Mouse (Mus musculus) retina, postnatal 7 days (tissue): ENCODE results near the gene Hras.

Experiments
- DNase-seq: peaks from one replicate; pipeline ENCODE4 v3.0.0-alpha.2; 2012; ENCODE audit warnings: low read depth, low spot score

Gene Hras

DNA sequence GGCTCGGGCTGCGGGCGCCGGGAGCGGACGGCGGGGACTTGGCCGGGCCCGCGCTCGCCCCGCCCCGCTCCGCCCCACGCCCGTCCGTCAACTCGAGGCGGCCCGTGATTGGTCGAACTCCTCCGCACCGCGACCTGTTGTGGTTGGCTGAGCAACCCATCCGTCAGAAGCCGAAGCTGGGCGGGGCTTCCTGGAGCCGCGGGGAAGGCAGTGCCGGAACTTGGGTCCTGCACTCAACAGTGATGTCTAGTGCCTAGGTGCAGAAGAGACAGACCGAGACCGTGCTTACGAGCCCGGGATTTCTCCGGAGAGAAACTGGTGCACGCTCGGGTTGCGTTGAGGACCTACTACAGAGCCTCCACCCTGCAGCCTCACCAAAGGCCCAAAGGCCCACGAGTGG lies at the start of gene Hras, which contains the start of gene Lrrc56:
Hras (minus strand) TSS at position 58 of the 400 bp plus-strand sequence.
Lrrc56 (plus strand) TSS at position 210 of the 400 bp plus-strand sequence.
- DNase-seq: peak; percentile 94

DNA sequence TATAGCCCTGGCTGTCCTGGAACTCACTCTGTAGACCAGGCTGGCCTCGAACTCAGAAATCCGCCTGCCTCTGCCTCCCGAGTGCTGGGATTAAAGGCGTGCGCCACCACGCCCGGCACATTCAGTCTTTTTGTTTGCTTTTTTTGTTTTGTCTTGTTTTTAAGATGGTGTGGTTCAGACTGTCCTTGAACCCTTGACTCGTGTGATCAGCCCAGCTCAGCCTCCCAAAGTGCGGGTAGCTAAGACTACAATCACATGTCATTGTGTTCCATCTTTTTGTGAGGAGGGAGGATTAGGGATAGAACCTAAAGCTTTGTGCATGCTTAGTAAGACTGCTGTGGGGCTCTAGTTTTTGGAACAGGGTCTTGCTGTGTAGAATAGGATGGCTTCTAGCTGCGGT lies 37.7 kb upstream of the Hras start:
- DNase-seq: no peak

DNA sequence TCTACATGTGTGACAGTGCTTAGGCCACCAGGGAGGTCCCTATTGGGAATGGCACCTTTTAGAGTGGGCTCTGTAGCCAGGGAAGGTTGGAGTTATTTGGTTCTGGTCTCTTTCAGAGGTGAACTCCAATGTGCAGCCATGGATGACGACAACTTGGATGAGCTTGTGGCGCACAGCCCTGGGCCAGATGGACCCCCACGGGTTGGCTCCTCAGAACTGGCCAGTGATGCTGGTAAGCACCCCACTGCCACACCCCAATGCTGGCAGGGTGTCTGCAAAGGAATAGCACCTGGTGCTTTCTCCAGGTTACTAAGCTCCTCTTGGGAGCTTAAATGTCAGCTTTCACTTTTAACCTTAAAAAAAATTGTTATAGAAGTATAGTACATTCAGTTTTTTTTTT lies 37.3 kb upstream of the Hras start:
- no peak for DNase-seq

DNA sequence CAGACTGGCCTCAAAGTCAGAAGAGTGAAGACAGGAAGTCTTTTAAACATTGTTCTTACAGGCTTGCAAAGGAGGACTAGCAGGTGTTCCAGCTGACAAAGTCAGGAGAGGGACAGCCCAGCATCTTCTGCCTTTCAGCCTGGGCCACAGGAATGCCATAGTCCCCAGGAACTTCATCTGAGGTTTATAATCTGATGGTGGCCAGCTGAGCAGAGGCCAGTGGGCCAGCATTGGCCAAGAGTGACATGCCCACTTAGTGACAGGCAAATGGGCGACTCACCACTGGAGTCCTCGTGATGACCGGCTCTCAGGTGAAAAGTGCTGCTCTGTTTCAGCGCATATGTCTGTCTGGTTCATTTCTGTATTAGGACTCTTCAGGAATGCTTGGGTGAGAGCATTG lies 36.8 kb upstream of the Hras start:
- DNase-seq: no peak

DNA sequence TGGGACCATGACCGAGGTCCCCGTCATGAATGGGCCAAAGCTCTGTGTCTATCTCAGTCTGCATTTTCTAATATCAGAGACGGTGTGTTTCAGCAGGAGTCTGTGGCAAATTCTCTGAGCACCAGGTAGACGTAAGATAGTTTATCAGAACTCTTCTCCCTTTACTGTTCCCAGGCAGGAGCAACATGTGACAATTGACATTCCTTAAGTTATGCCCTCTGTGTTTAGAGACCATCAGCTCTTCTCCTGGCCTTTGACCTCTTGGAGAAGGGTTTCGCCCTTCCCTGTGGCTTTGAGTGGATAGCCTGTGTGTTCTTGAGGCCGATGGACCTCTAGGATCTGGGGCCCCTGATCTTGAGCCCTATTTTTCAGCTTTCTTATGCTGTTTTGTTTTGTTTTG lies 35.9 kb upstream of the Hras start:
- DNase-seq: no peak

DNA sequence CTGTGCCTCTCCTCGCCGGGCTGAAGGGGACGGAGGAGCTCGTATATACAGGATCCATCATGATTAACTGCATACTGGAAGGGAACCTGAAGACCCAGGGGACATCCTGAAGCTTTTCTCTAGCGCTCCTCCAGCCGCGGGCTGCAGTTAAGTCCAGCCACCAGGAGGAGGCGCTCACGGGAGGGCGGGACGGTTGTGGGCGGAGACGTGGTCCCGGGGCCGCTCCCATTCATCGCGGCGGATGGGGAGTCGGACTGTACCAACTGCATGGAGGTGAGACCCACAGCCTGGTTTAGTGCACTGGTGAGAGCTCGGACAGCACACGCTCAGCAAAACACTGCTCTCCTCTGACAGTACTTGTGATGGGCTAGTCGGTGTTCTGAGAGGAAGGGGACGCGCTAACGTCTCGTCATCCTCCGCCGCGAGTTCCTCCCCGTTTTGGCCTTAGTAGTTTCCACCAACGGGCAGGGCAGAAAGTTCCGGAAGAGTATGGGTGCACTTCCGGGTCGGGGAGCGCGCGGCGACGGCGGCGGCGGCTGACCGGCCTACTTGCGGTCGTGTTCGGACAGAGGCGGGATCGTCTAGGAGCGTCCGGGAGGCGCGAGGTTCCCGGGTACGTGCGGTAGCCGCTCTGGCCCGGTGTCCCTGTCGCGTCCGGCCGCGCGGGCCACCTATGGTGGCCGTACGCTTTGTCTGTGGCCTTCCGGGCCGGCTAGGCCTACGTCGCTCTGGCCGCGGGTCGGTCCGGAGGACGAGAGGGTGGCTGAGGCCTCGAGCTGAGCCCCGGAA lies 34.7 kb upstream of the Hras start, which contains the start of gene Phrf1:
Phrf1 (plus strand) TSS at position 506 of the 789 bp plus-strand sequence.
- DNase-seq: peak; percentile 89

DNA sequence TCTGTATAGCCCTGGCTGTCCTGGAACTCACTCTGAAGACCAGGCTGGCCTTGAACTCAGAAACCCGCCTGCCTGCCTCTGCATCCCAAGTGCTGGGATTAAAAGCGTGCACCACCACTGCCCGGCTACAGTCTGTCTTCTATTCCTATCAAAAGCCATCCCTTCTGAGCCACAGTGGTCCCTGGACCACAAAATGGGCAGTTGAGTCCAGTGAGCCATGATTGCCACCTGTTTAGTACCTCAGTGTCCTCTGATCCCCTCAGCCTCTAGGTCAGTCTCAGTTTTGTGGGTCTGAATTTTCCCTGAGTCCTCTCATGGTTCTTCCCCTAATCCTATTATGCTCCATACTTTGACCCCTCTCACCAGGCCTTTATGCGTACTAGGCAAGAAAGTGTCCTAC lies 34.0 kb upstream of the Hras start:
- no peak for DNase-seq

DNA sequence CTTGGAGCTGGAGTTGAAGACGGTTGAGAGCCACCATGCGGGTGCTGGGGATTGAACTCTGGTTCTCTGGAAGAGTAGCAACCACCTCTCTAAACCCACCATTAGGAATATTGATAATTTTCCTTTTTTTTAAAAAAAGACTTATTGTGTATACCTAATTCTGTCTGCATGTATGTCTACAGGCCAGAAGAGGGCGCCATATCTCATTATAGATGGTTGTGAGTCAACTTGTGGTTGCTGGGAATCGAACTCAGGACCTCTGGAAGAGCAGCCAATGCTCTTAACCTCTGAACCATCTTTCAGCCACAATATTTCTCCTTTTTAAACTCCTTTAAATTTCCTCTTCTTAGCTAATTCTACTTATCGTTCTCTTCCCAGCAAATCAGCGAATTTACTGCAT lies 32.7 kb upstream of the Hras start:
- DNase-seq: no peak

DNA sequence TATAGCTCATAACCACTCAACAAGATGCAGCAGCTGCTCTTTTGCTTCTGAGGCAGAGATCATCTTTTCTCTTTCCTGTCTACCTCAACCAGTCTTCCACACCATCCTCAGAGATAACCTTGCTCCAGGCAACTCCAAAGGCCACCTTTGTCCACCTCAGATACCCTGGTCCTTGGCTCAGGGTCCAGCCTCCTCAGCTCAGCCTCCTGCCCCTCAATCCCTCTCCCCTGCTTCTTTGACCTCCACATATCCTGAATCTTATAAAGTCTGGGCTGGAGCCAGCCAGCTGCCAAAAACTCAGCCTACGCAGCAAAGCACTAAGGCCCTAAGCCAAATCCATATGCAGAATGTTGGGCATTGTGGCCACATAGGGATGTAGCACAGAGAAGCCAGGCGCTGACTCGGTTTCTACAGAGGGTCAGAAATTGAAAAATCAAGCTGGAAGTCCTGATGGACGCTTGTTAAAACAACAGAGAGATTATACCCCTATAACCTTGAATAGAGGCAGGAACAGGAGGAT lies 29.0 kb upstream of the Hras start:
- no peak for DNase-seq

DNA sequence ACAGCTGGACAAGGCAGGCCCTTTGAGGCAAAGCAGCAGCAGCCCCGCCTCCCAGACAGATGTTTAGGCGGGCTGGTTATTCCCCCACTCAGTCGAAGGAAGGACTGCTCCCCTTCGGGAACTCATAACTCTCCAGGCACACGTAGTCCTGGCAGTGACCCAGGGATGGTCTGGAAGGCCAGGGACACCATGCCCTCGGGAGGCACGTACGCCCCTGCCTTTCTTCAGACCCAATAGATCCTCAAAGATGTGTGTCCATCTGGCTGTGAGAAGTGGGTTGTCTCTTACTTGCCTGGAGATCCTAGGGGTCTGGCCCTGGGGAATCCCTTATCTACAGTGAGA lies 28.3 kb upstream of the Hras start:
- no peak for DNase-seq

DNA sequence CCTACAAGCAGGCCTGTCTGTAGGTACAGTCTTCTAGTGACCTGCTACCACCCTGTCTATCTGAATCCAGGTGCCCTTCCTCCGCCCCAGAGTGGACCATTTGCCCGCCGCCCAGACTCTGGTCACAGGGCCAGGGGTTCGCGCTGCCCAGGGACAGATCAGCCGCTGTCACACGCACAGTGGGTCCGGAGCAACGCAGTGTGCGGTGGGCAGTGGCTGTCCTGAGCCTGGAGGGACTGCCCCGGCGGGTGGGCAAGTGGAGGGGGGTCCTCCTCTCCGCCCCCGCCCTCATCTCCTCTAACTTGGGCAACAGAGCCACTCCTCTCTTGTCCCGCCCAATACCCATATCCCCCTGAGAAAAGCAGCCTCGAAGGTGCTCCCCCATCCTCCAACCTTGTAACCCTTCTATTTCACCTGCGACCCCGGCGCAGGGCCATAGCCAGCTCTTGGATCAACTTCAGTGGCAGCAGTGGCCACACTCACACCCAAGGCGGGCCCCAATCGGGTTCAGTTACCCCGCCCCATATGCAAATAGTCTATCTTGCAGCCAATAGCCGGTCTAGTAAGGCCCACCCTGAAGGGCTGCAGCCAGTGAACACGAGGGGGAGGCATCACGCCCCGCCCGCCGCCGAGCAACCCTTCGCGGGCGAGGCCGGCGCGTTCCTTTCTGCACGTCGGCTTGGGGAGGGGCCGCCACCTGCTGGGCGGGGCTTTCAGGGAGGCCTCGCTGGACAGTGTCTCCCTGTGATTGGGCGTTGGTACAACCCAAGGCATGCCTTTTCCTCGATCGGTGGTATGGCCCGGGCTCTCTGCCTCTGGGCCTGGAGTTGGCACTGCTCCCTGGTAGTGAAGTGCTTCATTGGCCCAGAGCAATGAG lies 27.7 kb upstream of the Hras start:
- DNase-seq: peak; percentile 95

DNA sequence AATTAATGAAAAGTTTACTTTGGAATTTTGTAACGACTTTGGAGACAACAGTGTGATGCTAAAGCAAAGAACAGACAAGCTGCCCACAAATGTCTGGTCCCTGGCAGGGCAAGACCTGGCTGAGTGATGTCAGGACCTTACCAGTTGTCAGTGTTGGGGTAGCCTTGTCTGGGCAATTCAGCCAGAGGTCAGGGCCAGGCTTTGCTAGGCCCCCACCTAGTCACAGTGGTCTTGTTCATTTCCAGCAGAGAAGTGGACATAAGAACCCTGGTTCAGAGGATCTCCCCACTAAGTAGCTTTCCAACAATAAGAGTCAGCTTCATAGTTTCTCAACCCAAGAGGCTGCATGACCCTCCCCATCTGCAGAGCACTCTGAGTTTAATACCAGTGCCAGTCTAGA lies 26.6 kb upstream of the Hras start:
- no peak for DNase-seq

DNA sequence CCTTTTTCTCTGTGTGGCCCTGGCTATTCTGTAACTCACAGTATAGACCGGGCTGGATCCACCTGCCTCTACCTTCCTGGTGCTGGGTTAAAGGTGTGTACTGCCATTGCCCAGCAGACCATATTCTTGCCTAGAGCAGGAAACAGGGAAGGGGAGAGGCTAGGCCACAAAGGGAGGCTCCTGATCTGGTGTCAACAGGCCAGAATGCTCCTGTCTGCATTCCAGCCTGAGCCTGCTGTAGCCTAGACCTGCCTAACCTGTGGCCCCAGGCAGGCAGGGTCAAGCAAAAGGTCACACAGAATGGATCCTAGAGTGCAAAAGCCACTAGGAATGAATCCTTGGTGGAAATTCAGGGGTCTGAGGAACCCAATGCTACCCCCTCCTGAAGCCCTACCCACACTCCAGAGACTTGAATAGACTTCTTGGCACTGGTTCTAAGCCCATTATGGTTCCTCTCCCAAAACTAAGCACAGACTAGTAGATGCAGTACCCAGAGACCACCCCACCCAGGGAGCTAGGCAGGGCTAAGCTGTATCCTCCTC lies 25.8 kb upstream of the Hras start:
- DNase-seq: no peak

DNA sequence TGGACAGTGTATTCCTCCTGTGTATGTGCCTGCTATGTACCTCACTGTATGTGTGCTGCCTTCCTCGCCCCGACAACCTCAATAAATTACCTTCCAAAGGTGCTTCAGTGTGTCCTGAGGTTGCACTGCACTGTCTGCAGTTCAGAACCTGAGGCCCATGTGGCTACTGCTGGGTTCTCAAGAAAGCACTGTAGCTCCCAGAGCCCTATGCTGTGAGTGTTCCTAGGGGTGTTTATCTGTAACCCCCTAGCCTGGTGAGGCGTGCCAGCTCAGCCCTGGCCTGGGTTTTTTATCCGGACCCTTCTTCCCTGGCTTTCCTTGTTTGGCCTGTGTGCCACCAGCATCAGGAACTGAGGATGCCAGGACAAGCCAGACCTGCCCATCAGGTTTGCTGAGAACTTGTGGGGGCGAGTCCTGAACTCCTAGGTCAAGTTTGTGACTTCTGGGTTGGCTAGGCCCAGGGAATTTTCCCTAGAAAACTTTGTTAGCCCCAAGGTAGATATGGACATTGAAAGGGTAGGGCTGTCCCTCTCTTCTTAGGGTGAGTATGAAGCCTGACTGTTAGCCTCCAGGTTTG lies 24.8 kb upstream of the Hras start:
- no peak for DNase-seq

DNA sequence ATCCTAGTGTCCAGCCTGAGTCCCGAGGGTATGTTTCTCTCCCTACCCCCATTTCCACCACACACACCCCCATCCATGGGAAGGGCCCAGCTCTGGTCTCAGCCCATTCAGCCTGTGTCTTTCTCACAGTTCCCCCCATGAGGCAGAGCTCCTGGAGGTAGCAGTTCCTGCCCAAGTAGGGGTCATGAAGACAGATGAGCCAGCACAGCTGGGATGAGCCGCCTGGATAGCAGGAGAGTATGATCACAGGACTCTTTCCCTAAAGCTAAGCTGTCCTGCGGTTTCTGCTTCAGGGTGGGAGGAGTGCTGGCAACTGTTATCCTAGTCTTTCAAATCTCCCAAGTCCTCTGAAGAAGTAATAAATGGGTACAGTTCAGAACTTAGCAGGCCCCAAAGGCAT lies 24.3 kb upstream of the Hras start:
- no peak for DNase-seq

DNA sequence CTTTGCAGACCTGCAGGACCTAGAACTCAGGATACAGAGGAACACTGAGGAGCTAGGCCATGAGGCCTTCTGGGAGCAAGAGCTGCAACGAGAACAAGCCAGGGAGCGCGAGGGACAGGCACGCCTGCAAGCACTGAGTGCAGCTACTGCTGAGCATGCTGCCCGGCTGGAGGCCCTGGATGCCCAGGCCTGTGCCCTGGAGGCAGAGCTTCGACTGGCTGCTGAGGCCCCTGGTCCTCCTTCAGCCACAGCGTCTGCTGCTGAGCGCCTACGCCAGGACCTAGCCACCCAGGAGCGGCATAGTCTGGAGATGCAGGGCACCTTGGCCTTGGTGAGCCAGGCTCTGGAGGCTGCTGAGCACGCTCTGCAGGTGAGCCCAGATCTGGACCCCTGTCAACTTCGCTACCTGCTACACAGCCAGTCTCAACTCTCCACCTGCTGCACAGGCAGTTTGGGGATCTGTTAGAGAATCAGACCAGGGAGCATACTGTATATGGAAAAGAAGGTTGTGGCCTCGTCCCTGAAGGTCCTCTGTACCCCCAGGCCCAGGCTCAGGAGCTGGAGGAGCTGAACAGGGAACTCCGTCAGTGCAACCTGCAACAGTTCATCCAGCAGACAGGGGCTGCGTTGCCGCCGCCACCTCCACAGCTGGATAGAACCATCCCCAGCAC lies 23.7 kb upstream of the Hras start:
- no peak for DNase-seq

DNA sequence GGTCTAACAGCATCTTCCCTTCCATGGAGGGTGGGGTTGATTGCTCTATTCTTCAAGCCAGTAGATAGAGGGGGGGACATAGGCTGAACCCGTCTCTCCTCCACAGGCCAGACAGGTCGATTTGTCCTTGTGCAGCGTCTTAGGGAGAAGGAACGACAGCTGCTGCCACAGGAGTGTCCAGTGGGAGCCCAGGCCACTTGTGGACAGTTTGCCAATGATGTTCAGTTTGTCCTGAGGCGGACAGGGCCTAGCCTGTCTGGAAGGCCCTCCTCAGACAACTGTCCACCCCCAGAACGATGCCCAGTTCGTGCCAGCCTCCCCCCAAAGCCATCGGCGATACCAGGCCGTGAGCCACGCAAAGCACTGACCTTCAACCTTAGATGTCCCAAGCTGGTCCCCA lies 23.1 kb upstream of the Hras start:
- DNase-seq: no peak

DNA sequence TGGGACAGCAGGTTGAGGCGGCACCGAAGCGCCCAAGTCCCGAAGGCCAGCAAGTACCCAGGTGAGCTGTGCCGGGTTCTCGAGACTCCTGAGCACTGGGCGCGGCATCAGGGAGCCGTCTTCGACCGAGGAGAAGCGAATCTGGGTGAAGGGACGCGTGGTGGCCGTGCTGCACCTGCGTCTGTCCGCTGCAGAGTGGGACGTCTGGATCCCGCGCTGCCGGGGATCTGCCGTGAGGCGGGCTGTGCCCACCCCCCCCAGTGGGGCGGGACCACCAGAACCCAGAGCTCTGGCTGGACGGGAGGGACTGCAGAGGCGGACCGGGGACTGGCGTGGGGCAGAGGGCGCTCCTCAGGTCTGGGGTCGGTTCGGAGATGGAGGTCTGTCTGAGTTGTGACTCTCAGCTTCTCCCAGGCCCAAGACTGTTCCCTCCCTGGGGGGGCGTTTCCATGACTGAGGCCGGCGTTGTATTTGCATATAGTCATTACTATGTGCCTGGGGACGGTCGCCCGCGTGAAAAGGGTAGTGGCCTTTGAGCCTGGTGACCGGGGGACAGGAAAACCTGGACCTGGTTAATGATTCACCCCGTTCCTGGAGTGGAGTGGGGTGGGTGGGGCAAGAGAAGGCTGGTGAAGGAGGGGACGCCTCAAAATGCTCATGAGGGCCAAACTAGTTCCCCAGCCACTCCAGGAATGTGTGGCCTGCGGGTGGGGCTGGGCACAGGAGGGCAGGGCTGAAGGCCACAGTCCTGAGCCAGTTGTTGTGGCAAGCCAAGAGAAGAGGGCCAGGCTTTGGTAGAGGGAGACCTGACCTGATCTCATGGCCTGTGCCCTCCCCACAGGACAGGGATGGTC lies 22.3 kb upstream of the Hras start:
- DNase-seq: no peak

DNA sequence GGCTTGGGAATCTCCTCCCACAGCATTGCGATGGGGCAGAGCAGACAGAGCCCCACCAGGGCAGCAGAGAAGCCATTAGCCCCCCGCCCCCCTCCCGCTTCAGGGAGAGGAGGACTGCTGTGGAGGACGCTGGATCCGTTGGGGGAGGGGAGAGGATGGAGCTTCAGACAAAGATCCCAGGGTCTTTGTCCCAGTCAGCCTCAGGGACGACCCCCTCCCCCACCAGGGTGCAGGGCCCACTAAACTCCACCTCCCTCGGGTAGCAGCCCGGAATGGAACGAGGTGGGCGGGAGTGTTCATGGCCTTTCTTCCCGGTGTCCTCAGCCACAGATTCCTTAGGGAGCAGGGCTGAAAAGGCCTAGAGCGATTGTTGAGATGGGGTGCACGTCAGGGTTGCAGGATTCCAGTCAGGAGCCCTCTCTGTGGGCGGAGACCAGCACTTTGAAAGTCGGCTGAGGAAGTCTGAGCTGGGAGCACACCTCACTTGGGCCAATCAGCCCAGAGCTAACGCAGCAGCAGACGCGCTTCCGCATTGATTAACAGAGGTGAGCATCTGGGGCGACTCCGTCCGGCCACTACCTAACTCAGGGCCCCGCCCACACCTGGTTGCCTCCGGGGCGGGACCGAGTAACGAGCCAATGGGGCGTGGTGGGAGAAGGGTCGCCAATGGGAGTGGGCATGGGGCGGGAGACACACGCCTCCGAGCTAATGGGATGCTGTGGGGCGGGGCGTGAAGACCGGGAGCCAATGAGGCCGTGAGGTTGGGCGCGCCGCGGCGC lies 21.5 kb upstream of the Hras start, which contains the start of gene Rassf7:
Rassf7 (plus strand) TSS at position 760 of the 779 bp plus-strand sequence.
- DNase-seq: peak; percentile 88

DNA sequence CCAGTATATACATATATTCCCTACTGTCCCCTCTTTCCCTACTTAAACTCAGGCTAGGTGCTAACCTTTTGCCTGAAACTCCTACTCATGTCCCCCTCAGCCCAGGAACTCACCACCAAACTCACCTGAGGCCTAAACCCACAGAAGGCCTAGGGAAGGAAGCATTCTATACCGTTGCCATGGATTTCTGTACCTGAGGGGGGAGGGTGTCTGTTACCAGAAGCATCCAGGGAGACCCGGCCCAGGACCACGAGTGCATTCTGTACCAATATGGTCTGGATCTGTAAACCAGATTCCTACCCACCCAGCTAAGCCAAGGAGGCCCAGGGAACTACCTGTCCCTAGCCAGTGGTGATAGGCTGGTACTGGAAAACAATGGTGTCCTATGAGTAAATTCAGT lies 20.5 kb upstream of the Hras start:
- no peak for DNase-seq
